Mouse (Mus musculus): ENCODE measurements around the gene Phf19.
A peak's percentile ranks its signal among the peaks of the same experiment; 100 is the strongest.

Gene Phf19

GRCm38 (mm10) chr2:34913218-34914068, at the start of gene Phf19:
TSS of gene Phf19 (minus strand) at chr2:34914026.
- DNase-seq (ENCODE audit: low spot score in 2 of 2) = peak; percentile 23 to 32

DNA sequence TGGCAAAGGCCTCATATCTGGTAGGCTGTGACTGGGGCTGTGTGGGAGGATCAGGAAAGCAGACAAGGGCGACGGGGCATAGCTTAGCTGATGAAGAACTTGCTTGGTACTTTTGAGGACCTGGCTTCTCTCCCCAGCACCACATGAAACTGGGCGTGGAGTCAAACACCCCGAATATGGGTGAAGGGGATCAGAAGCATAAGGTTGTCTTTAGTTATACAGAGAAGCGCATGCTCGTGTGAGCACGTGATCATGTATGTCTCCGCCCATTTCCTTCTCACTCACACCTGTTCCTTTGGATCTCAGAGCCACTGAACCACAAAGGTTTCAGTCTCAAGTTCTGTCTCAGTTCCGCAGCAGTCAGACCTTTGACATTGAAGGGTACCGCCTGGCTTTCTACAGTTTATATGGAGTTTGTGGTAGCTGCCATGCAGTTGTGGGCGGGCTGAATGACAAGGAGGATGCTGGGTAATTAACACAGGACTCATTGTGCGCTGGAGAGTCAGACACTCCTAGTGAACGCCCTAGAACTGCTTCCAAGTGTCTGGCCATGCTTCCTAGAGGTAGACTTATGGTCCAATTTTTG, 49.6 kb upstream of the Phf19 start:
- DNase-seq (ENCODE audit: low spot score in 2 of 2) = peak; percentile 32 to 41

- DNase-seq (ENCODE audit: low spot score in 2 of 2) = no peak
These were observed 49.1 kb upstream of the Phf19 start for GRCm38 (mm10) chr2:34962893-34963292.

- DNase-seq (ENCODE audit: low spot score in 2 of 2) = no peak
These were observed 48.4 kb upstream of the Phf19 start for GRCm38 (mm10) chr2:34962211-34962610.

DNA sequence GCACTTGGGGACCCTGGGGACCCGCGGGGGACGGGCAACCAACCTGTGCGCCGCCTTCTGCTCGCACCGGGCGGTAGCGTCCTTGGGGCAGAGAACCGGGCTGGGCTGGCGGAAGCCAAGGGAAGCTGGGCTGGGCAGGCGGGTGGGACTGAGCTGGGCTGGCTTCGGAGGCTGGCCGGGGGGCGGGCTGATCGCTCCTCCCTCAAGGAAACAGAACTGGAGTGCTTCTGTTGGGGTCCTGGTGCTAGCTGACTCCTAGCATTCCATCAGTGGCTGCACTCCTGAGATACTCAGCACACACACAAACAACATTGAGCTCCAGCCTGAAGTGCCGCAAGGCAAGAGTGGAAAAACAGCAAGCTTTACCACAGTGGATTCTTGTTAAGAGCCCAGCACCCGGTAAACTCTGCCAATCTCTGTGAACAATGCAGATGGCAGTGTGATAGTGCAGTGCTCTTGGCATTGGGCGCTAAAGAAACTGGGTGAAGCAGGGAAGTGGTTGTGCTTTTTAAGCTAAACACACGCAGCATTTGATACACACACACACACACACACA, 47.7 kb upstream of the Phf19 start, which contains the start of gene Traf1:
TSS of gene Traf1 (minus strand) at position 292 of the 556 bp plus-strand sequence.
- DNase-seq (ENCODE audit: low spot score in 2 of 2) = peak; percentile 31 to 47

DNA sequence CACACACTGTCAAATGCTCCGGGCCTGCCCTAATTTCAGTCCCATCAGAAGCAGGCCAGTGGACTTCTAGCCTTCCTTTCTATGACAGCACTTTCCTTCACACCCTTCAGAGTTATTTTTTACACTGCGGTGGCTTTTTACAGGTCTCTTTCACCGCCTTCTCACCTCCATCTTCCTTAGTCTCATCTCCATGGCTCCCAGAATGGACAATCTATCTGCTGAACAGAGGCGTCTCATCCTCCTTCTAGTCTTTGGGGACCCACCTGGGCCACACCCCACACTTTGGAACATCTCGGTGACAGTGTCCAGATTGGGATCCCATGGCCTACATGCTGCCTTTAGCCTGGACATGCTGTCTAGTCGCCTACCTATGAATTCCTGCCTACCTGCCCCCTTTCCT, 47.1 kb upstream of the Phf19 start:
- DNase-seq (ENCODE audit: low spot score in 2 of 2) = no peak

GRCm38 (mm10) chr2:34960466-34960865, 46.6 kb upstream of the Phf19 start:
- no peak for DNase-seq (ENCODE audit: low spot score in 2 of 2)

DNA sequence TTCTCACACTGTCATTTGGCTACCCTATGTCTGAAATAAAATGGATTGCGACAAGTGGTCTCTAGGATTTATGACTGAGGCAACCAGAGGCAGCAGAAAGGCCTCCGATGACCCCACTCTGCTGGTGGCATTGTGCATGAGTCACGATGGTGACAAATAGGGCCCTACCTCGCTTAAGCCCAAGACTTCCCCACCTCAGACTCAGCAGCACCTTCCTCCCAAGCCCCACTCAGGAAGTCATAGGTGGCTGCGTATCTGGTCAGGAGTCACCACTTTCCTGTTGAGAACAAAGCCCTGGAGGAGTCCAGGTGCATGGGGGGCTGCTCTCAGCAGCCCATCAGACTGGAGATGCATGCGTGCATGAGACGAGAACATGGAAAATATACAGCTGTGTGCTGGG, 44.8 kb upstream of the Phf19 start:
- no peak for DNase-seq (ENCODE audit: low spot score in 2 of 2)

DNA sequence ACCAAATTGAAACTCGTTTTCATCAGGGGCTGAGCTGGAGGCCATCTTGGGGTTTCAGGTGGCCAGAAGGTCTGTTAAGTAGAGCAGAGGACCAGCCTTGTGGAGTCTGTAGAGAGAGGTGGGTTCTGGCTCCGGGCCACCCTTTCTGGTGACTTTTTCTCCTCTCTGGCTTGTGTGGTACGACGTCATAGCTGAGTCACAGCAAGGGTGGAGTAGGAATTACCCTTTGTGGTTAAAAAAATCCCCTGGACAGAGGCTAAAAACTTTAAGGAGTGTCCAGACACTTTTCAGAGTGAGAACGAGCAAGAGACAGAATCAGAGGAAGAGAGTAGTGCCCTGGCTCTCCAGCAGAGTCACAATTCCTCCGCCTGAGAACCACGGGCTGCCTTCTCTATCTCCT, 44.2 kb upstream of the Phf19 start:
- no peak for DNase-seq (ENCODE audit: low spot score in 2 of 2)

GRCm38 (mm10) chr2:34957405-34957804, 43.6 kb upstream of the Phf19 start:
- no peak for DNase-seq (ENCODE audit: low spot score in 2 of 2)

GRCm38 (mm10) chr2:34956941-34957340, 43.1 kb upstream of the Phf19 start:
- DNase-seq (ENCODE audit: low spot score in 2 of 2) = no peak

GRCm38 (mm10) chr2:34954344-34954743, 40.5 kb upstream of the Phf19 start:
- DNase-seq (ENCODE audit: low spot score in 2 of 2) = no peak

GRCm38 (mm10) chr2:34953547-34954116, 39.8 kb upstream of the Phf19 start:
- no peak for DNase-seq (ENCODE audit: low spot score in 2 of 2)

DNA sequence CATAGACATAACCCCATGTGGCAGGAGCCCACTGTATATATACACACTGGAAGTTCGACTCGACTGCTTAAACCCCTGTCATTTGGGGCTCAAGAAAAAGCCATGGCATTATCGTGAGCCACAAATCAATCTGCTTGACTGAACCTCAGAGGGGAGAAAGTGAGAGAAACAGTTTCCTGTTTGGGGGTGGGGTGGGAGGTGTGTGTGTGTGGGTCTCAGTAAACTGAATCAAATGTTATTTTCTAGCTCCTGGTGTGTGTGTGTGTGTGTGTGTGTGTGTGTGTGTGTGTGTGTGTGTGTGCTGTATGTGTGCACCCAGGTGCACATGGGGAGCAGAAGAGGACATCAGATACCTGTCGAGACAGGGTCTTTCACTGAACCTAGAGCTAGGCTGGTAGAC, 39.2 kb upstream of the Phf19 start:
- DNase-seq (ENCODE audit: low spot score in 2 of 2) = no peak

- DNase-seq (ENCODE audit: low spot score in 2 of 2) = no peak
These were observed 37.6 kb upstream of the Phf19 start for GRCm38 (mm10) chr2:34951469-34951868.

- DNase-seq (ENCODE audit: low spot score in 2 of 2) = no peak
These were observed 34.8 kb upstream of the Phf19 start for GRCm38 (mm10) chr2:34948622-34949021.

- no peak for DNase-seq (ENCODE audit: low spot score in 2 of 2)
These were observed 32.2 kb upstream of the Phf19 start for GRCm38 (mm10) chr2:34946046-34946445.

DNA sequence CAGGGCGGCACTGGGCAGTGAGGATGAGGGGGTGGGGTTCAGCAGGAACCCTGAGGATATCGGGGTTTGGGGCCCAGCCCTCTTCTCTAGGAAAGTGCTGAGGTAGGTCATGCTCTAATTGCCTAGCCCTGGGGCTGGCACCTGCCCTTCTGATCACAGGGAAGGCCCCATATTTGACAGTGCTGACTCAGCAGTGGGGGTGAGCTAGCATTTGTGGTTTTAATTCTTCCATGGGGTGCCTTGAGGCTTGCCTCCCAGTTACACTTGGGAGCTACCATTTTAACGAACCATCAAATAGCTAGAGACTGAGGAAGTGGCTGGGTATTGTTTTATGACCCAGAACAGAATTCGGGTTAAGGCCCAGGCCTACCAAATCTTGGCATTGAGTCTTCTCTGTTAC, 31.8 kb upstream of the Phf19 start:
- DNase-seq (ENCODE audit: low spot score in 2 of 2) = no peak

DNA sequence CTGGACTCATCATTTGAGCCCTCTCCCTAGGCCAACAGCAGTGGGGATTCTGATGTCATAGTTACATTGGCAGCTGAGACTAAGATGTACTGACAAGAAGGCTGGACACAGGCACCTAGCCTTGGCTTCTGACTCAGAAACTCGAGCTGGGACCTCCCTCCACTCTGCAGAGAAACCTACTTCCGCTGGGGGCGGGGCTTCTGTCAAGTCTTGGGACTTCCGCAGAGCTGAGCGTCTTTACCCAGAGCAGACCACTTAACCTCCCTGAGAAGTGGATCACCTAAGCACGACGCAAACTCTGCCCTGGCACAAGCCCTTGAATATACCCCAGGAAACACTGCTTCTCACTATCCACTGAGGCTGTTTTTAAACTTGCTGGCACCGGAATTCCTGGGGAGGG, 30.9 kb upstream of the Phf19 start:
- DNase-seq (ENCODE audit: low spot score in 2 of 2) = peak; percentile 66 to 75

DNA sequence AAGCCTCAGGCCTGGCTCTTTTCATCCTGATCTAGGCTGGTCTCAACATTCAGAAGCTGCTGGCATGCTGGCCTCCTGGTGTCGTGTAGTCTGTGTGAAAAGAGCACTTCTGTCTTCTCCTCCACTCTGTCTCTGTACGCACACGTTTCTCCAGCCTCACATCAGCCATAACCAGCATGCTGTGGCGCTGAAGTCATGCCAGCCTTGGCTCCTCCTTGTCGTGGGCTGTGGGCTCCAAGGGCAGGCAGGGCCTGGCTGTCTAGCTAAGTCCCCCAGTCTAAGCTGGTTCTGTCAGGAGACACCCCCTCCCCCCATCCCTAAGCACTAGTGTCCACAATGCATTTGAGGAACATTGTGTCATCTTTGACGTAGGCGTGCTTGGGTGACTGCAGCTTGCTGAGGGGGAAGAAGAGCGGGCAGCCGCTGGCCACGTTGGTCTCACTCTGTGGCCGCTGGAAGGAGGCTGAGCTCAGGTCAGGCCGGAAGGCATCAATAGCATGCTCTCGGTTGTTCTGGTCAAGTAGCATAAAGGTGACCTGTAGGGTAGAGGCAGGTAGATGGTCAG, 29.8 kb upstream of the Phf19 start:
- DNase-seq (ENCODE audit: low spot score in 2 of 2) = no peak

- no peak for DNase-seq (ENCODE audit: low spot score in 2 of 2)
These were observed 27.3 kb upstream of the Phf19 start for GRCm38 (mm10) chr2:34941061-34941675.

- no peak for DNase-seq (ENCODE audit: low spot score in 2 of 2)
These were observed 26.4 kb upstream of the Phf19 start for GRCm38 (mm10) chr2:34940246-34940645.
